Mouse (Mus musculus) ES-E14 (cell line): ENCODE results near the gene Rnf149.

Experiments
- ZC3H11A ChIP-seq: IDR thresholded peaks from 2 replicates; pipeline ENCODE4 v1.6.1; 2012; ENCODE audit warnings: low read depth, mild to moderate bottlenecking, inconsistent platforms, low read length, borderline replicate concordance
- ZNF384 ChIP-seq: IDR thresholded peaks from 2 replicates; pipeline ENCODE4 v1.6.1; 2012; ENCODE audit warnings: low read depth, low read length, inconsistent platforms

GRCm38 (mm10) chr1:39581215-39581614 lies 4.0 kb upstream of the Rnf149 start:
- no peak for TF ChIP-seq ZC3H11A
- no peak for TF ChIP-seq ZNF384
